Mouse (Mus musculus) limb, embryonic 11.5 days (tissue): Measurements from ENCODE around the gene Glud1. TPM values are rescaled to one million over a fixed set of nuclear protein-coding genes. Genes with fewer than 3 reads are reported as not detected.
"Not testable (repeated sequence)": the region's sequence is repeated elsewhere in the genome, so short reads cannot be mapped to it uniquely, and the experiment has no call there.

Experiments
- ATAC-seq: fragments of 200-750 bp; cut with Nextera tagmentation; 2 replicates; pipeline ENCODE4 v1.8.0; 2017; ENCODE audit warnings: low read depth; ENCODE audit not compliant: insufficient number of reproducible peaks, low FRiP score, low TSS enrichment
- DNase-seq: peaks from one replicate; pipeline ENCODE4 v3.0.0-alpha.2; 2015; ENCODE audit warnings: low spot score
- H3K27ac ChIP-seq: fragments of 300-500 bp; sonication (generic); replicated peaks from 2 replicates; pipeline ENCODE4 v1.5.1; 2014; ENCODE audit warnings: low read depth, mild to moderate bottlenecking, low read length
- H3K27me3 ChIP-seq: fragments of 300-500 bp; sonication (generic); 2 replicates; pipeline ENCODE4 v1.6.1; 2014; ENCODE audit warnings: mild to moderate bottlenecking, low read length, mixed read lengths; ENCODE audit not compliant: control insufficient read depth, insufficient read depth
- H3K36me3 ChIP-seq: fragments of 300-500 bp; sonication (generic); 2 replicates; pipeline ENCODE4 v1.6.1; 2014; ENCODE audit warnings: mild to moderate bottlenecking, low read length, moderate library complexity, mixed read lengths; ENCODE audit not compliant: control insufficient read depth, insufficient read depth
- H3K4me1 ChIP-seq: fragments of 300-500 bp; sonication (generic); 2 replicates; pipeline ENCODE4 v1.6.1; 2014; ENCODE audit warnings: low read length, mixed read lengths; ENCODE audit not compliant: control insufficient read depth, insufficient read depth
- H3K4me2 ChIP-seq: fragments of 300-500 bp; sonication (generic); 2 replicates; pipeline ENCODE4 v1.6.1; 2014; ENCODE audit warnings: low read depth, mild to moderate bottlenecking, moderate library complexity; ENCODE audit not compliant: severe bottlenecking
- H3K4me3 ChIP-seq: fragments of 300-500 bp; sonication (generic); 2 replicates; pipeline ENCODE4 v1.5.1; 2014; ENCODE audit warnings: low read depth, low read length
- H3K9ac ChIP-seq: fragments of 300-500 bp; sonication (generic); 2 replicates; pipeline ENCODE4 v1.6.1; 2014; ENCODE audit warnings: mild to moderate bottlenecking, low read length
- H3K9me3 ChIP-seq: fragments of 300-500 bp; sonication (generic); 2 replicates; pipeline ENCODE4 v1.6.1; 2016; ENCODE audit warnings: low read length; ENCODE audit not compliant: control insufficient read depth
- WGBS: fragments of 180-500 bp; shearing (Covaris S2); extraction: QIAGEN DNeasy Blood & Tissue Kit; methylation state at CpG from one replicate; pipeline ENCODE4 v1.1.7; 2014; 5-methylcytosine and 5-hydroxymethylcytosine counted together
- polyA plus RNA-seq: library from polyadenylated mRNA; unstranded; fragments of >200 nt; fragmentation: Nextera tagmentation; extraction: Ambion mirVana; gene quantifications from 2 replicates; pipeline ENCODE4 v1.2.1, GENCODE M21; 2014

Gene Glud1
- polyA plus RNA-seq, 1 experiment from 2014 or later, result 76.3 TPM

GRCm38 (mm10) chr14:34314383-34314782 is 3.9 kb downstream of the Glud1 start:
- ATAC-seq, H3K4me1 ChIP-seq, H3K4me2 ChIP-seq, H3K36me3 ChIP-seq, H3K9me3 ChIP-seq, DNase-seq, H3K4me3 ChIP-seq, H3K9ac ChIP-seq, H3K27me3 ChIP-seq, H3K27ac ChIP-seq: not testable (repeated sequence)
- WGBS, result 91% methylated on average over 8 of the region's 8 CpGs

GRCm38 (mm10) chr14:34314796-34315195 is 4.3 kb downstream of the Glud1 start:
- Histone ChIP-seq H3K4me2 (no peak overlapping the region), H3K9me3 (no peaks in the 10 kb centered on the region), H3K36me3 (peaks cover 4% of the 10 kb centered on the region; the same call in 1 of the 2 replicates), H3K9ac (no peak overlapping the region), H3K4me1 (peaks cover 5% of the 10 kb centered on the region; the same call in 1 of the 2 replicates), H3K27ac (no peak overlapping the region), H3K4me3 (no peak overlapping the region), H3K27me3 (no peaks in the 10 kb centered on the region)
- DNase-seq, result no peak
- ATAC-seq, result no peak
- 89% methylated on average over 3 of the region's 3 CpGs for WGBS

GRCm38 (mm10) chr14:34316346-34316745 is 5.8 kb downstream of the Glud1 start:
- Histone ChIP-seq H3K4me3 (no peak overlapping the region), H3K27me3 (no peaks in the 10 kb centered on the region), H3K4me1 (peaks cover 5% of the 10 kb centered on the region; the same call in 1 of the 2 replicates), H3K9ac (no peak overlapping the region), H3K27ac (no peak overlapping the region), H3K9me3 (no peaks in the 10 kb centered on the region), H3K36me3 (peaks cover 5% of the 10 kb centered on the region; the same call in 1 of the 2 replicates), H3K4me2 (no peak overlapping the region)
- no peak for ATAC-seq
- WGBS, result 97% methylated on average over 2 of the region's 2 CpGs
- no peak for DNase-seq

- ATAC-seq (no peak), DNase-seq (no peak)
- peaks cover 5% of the 10 kb centered on the region; the same call in 1 of the 2 replicates for H3K36me3 ChIP-seq
- no peaks in the 10 kb centered on the region for H3K9me3 ChIP-seq
- no peaks in the 10 kb centered on the region; the same call in 1 of the 2 replicates for H3K4me1 ChIP-seq
- no peak overlapping the region for H3K4me2 ChIP-seq
- WGBS, result 93% methylated on average over 3 of the region's 3 CpGs
- H3K27ac ChIP-seq, result no peak overlapping the region
- H3K4me3 ChIP-seq, result no peak overlapping the region
- no peak overlapping the region for H3K9ac ChIP-seq
- H3K27me3 ChIP-seq, result no peaks in the 10 kb centered on the region
These were observed 6.9 kb downstream of the Glud1 start for GRCm38 (mm10) chr14:34317431-34317830.

- Histone ChIP-seq H3K36me3 (peaks cover 5% of the 10 kb centered on the region; the same call in 1 of the 2 replicates), H3K9me3 (no peaks in the 10 kb centered on the region), H3K4me2 (no peak overlapping the region), H3K9ac (no peak overlapping the region), H3K27me3 (no peaks in the 10 kb centered on the region), H3K27ac (no peak overlapping the region), H3K4me3 (no peak overlapping the region), H3K4me1 (no peaks in the 10 kb centered on the region)
- ATAC-seq (no peak), DNase-seq (no peak)
These were observed 7.6 kb downstream of the Glud1 start for GRCm38 (mm10) chr14:34318113-34318512.

GRCm38 (mm10) chr14:34323576-34324085 is 13.1 kb downstream of the Glud1 start:
- H3K4me1 ChIP-seq, result no peaks in the 10 kb centered on the region
- no peak overlapping the region for H3K4me3 ChIP-seq
- H3K9ac ChIP-seq, result no peak overlapping the region
- no peak overlapping the region for H3K4me2 ChIP-seq
- no peaks in the 10 kb centered on the region for H3K27me3 ChIP-seq
- no peak overlapping the region for H3K27ac ChIP-seq
- no peaks in the 10 kb centered on the region for H3K9me3 ChIP-seq
- peaks cover 7% of the 10 kb centered on the region; the same call in 1 of the 2 replicates for H3K36me3 ChIP-seq
- DNase-seq (no peak), ATAC-seq (no peak)
- WGBS, result 95% methylated on average over 5 of the region's 5 CpGs

GRCm38 (mm10) chr14:34326606-34327005 is 16.1 kb downstream of the Glud1 start:
- H3K4me1 ChIP-seq, result no peaks in the 10 kb centered on the region
- peaks cover 7% of the 10 kb centered on the region; the same call in 1 of the 2 replicates for H3K36me3 ChIP-seq
- WGBS, result 90% methylated on average over 3 of the region's 3 CpGs
- no peak overlapping the region for H3K4me3 ChIP-seq
- H3K9me3 ChIP-seq, result no peaks in the 10 kb centered on the region
- DNase-seq (no peak), ATAC-seq (no peak)
- no peaks in the 10 kb centered on the region for H3K27me3 ChIP-seq
- no peak overlapping the region for H3K27ac ChIP-seq
- no peak overlapping the region for H3K4me2 ChIP-seq
- no peak overlapping the region for H3K9ac ChIP-seq

- Histone ChIP-seq H3K9ac (no peak overlapping the region), H3K9me3 (no peaks in the 10 kb centered on the region), H3K27me3 (no peaks in the 10 kb centered on the region), H3K4me1 (no peaks in the 10 kb centered on the region), H3K4me3 (no peak overlapping the region), H3K27ac (no peak overlapping the region), H3K4me2 (no peak overlapping the region), H3K36me3 (peaks cover 7% of the 10 kb centered on the region; the same call in 1 of the 2 replicates)
- DNase-seq (no peak), ATAC-seq (no peak)
- 74% methylated on average over 1 of the region's 1 CpGs for WGBS
These were observed 17.1 kb downstream of the Glud1 start for GRCm38 (mm10) chr14:34327618-34328017.

- 94% methylated on average over 9 of the region's 9 CpGs for WGBS
- DNase-seq (no peak), ATAC-seq (no peak)
- Histone ChIP-seq H3K9me3 (no peaks in the 10 kb centered on the region), H3K4me3 (no peak overlapping the region), H3K4me1 (no peaks in the 10 kb centered on the region), H3K9ac (no peak overlapping the region), H3K27me3 (no peaks in the 10 kb centered on the region), H3K27ac (no peak overlapping the region), H3K4me2 (no peak overlapping the region), H3K36me3 (peaks cover 13% of the 10 kb centered on the region)
These were observed 20.2 kb downstream of the Glud1 start for GRCm38 (mm10) chr14:34330657-34331158.
